Mouse (Mus musculus) CH12.LX (cell line): Measurements from ENCODE around the gene Ctrb1.

Experiments used
- CHD2 ChIP-seq: IDR thresholded peaks from 2 replicates; pipeline ENCODE4 v1.6.1; 2011; ENCODE audit warnings: low read length, improper control_type of control experiment
- CTCF ChIP-seq, 2 experiments: IDR thresholded peaks in 1 of 2; conservative IDR thresholded peaks in 1 of 2; 2 replicates each; pipeline ENCODE4 v1.5.1; 2011 to 2012; ENCODE audit warnings: low read depth in 2 of 2, low read length in 2 of 2, improper control_type of control experiment in 1 of 2, inconsistent platforms in 1 of 2, mild to moderate bottlenecking in 1 of 2, moderate library complexity in 1 of 2
- EP300 ChIP-seq: IDR thresholded peaks from 2 replicates; pipeline ENCODE4 v1.6.1; 2011; ENCODE audit warnings: low read length, improper control_type of control experiment
- KAT2A ChIP-seq: IDR thresholded peaks from 2 replicates; pipeline ENCODE4 v1.6.1; 2012; ENCODE audit warnings: low read length, improper control_type of control experiment, inconsistent platforms; ENCODE audit not compliant: insufficient replicate concordance
- MAX ChIP-seq: IDR thresholded peaks from 2 replicates; pipeline ENCODE4 v1.6.1; 2011; ENCODE audit warnings: low read length, improper control_type of control experiment
- MEF2A ChIP-seq: IDR thresholded peaks from 2 replicates; pipeline ENCODE4 v1.6.1; 2014; ENCODE audit warnings: low read depth, mild to moderate bottlenecking, inconsistent platforms, low read length, improper control_type of control experiment, borderline replicate concordance
- NELFE ChIP-seq: IDR thresholded peaks from 2 replicates; pipeline ENCODE4 v1.6.1; 2011; ENCODE audit warnings: low read depth, low read length, improper control_type of control experiment
- PAX5 ChIP-seq: IDR thresholded peaks from 2 replicates; pipeline ENCODE4 v1.6.1; 2012; ENCODE audit warnings: low read length, inconsistent platforms, mixed read lengths
- POLR2A ChIP-seq: IDR thresholded peaks from 2 replicates; pipeline ENCODE4 v1.6.1; 2011; ENCODE audit warnings: low read depth, mild to moderate bottlenecking, improper control_type of control experiment, low read length
- POLR2AphosphoS2 ChIP-seq: IDR thresholded peaks from 2 replicates; pipeline ENCODE4 v1.6.1; 2011; ENCODE audit warnings: low read depth, low read length, improper control_type of control experiment
- SIN3A ChIP-seq: IDR thresholded peaks from 2 replicates; pipeline ENCODE4 v1.6.1; 2012; ENCODE audit warnings: low read length, improper control_type of control experiment, inconsistent platforms
- ZMIZ1 ChIP-seq: IDR thresholded peaks from 2 replicates; pipeline ENCODE4 v1.6.1; 2012; ENCODE audit warnings: low read depth, mild to moderate bottlenecking, inconsistent platforms, low read length, improper control_type of control experiment

DNA sequence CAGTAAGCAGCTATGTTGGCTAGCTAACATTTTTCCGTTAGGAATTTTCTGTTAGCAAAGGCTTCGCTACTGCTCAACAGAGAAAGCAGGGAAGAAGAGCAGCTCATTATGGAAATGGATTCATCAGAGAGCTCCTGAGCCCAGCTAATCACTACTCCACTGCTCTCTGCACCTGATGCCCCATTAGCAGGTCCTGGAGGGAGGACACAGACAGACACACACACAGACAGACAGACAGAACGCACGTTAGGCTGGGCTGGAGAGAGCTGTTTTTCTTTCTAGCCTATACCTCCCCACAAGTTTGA, 26.6 kb upstream of the Ctrb1 start:
- no peak for TF ChIP-seq MEF2A
- no peak for TF ChIP-seq CTCF (conservative IDR thresholded peaks at IDR 0.05 in 1 of 2, IDR thresholded peaks at IDR 0.05 in 1 of 2; ENCODE audit: low read depth in 2 of 2, low read length in 2 of 2)
- TF ChIP-seq POLR2A, result no peak
- no peak for TF ChIP-seq POLR2AphosphoS2
- TF ChIP-seq EP300, result no peak
- TF ChIP-seq NELFE, result no peak
- no peak for TF ChIP-seq CHD2
- TF ChIP-seq PAX5, result no peak
- no peak for TF ChIP-seq MAX
- no peak for TF ChIP-seq ZMIZ1
- no peak for TF ChIP-seq KAT2A
- TF ChIP-seq SIN3A, result no peak
